Mouse (Mus musculus) liver, adult 2 months (tissue): Measurements from ENCODE around the gene Aplp1.

ENCODE experiments used
- CTCF ChIP-seq: fragments of 200-500 bp; IDR thresholded peaks from 2 replicates; pipeline ENCODE4 v1.5.1; 2011; ENCODE audit warnings: low read depth, low read length, control low read depth
- POLR2A ChIP-seq: fragments of 200-500 bp; IDR thresholded peaks from 2 replicates; pipeline ENCODE4 v1.6.1; 2011; ENCODE audit warnings: low read length, control low read depth; ENCODE audit not compliant: insufficient read depth; ENCODE audit errors: extremely low read depth

DNA sequence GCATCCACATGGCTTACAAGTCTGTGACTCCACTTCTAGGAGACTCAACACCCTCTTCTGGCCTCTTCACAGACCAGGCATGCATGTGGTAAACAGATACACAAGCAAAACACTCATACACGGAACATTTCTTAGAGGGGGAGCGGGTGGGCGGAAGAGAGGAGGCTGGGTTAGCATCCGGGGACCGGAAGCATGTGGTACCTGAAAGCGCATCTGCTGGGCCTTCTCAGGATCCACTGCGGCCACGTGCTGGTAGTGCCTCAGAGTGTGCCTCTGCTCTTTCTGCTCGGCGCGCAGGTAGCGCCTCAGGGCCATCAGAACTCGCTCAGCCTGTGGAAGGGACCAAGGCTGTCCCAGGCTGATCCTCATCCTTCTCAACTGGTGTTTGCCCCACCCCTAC lies 5.6 kb downstream of the Aplp1 start:
- no peak for TF ChIP-seq CTCF
- TF ChIP-seq POLR2A = no peak
